Mouse (Mus musculus) MEL (cell line): ENCODE measurements around the gene Lmod3. TPM values are rescaled to one million over a fixed set of nuclear protein-coding genes. Genes with fewer than 3 reads are reported as not detected.

Experiments
- DNase-seq: peaks from one replicate; pipeline ENCODE4 v3.0.0; 2011; ENCODE audit warnings: low read depth, low spot score
- H3K27ac ChIP-seq: 2 replicates; pipeline ENCODE4 v1.5.1; 2012; ENCODE audit warnings: low read depth, mild to moderate bottlenecking, control low read depth, low read length, moderate library complexity; ENCODE audit not compliant: control insufficient read depth
- H3K27me3 ChIP-seq, 2 experiments: fragments of 150-350 bp in 1 of 2; sonication (generic) in 1 of 2; 2 replicates each; pipeline ENCODE4 v1.6.1; 2012; ENCODE audit warnings: low read length in 2 of 2, mild to moderate bottlenecking in 2 of 2, improper control_type of control experiment in 1 of 2, moderate library complexity in 1 of 2; ENCODE audit not compliant: insufficient read depth in 2 of 2, control insufficient read depth in 1 of 2
- H3K36me3 ChIP-seq, 2 experiments: 2 replicates each; pipeline ENCODE4 v1.6.1; 2012 to 2014; ENCODE audit warnings: low read length in 2 of 2, improper control_type of control experiment in 1 of 2, inconsistent platforms in 1 of 2, mild to moderate bottlenecking in 1 of 2; ENCODE audit not compliant: insufficient read depth in 2 of 2, control insufficient read depth in 1 of 2
- H3K4me1 ChIP-seq, 2 experiments: fragments of 150-350 bp in 1 of 2; sonication (generic) in 1 of 2; 2 replicates each; pipeline ENCODE4 v1.6.1; 2012; ENCODE audit warnings: low read length in 2 of 2, improper control_type of control experiment in 1 of 2, mild to moderate bottlenecking in 1 of 2; ENCODE audit not compliant: insufficient read depth in 2 of 2, control insufficient read depth in 1 of 2
- H3K4me3 ChIP-seq, 2 experiments: fragments of 150-350 bp in 1 of 2; sonication (generic) in 1 of 2; 2 replicates each; pipeline ENCODE4 v1.5.1; 2012; ENCODE audit warnings: low read depth in 2 of 2, low read length in 2 of 2, mild to moderate bottlenecking in 2 of 2, moderate library complexity in 2 of 2, control low read depth in 1 of 2, improper control_type of control experiment in 1 of 2; ENCODE audit not compliant: control insufficient read depth in 1 of 2, insufficient read depth in 1 of 2
- H3K79me2 ChIP-seq: 2 replicates; pipeline ENCODE4 v1.6.1; 2012; ENCODE audit warnings: mild to moderate bottlenecking, low read length, moderate library complexity; ENCODE audit not compliant: control insufficient read depth, poor library complexity, insufficient read depth
- H3K9ac ChIP-seq: 2 replicates; pipeline ENCODE4 v1.6.1; 2012; ENCODE audit warnings: low read depth, mild to moderate bottlenecking, control low read depth, low read length, moderate library complexity; ENCODE audit not compliant: control insufficient read depth, poor library complexity, severe bottlenecking
- H3K9me3 ChIP-seq: fragments of 150-350 bp; sonication (generic); replicated peaks from 2 replicates; pipeline ENCODE4 v1.6.1; 2012; ENCODE audit warnings: mild to moderate bottlenecking, low read length, improper control_type of control experiment, moderate library complexity; ENCODE audit not compliant: insufficient read depth
- CHD1 ChIP-seq: IDR thresholded peaks from 2 replicates; pipeline ENCODE4 v1.6.1; 2012; ENCODE audit warnings: low read depth, mild to moderate bottlenecking, inconsistent platforms, low read length, improper control_type of control experiment
- CHD2 ChIP-seq: IDR thresholded peaks from 2 replicates; pipeline ENCODE4 v1.6.1; 2011; ENCODE audit warnings: low read length, improper control_type of control experiment
- CTCF ChIP-seq, 3 experiments: IDR thresholded peaks in 2 of 3; conservative IDR thresholded peaks in 1 of 3; 2 replicates each; pipeline ENCODE4 v1.5.1; 2011 to 2012; ENCODE audit warnings: low read length in 3 of 3, low read depth in 2 of 3, mild to moderate bottlenecking in 2 of 3, improper control_type of control experiment in 1 of 3, inconsistent platforms in 1 of 3, mixed read lengths in 1 of 3, moderate library complexity in 1 of 3; ENCODE audit not compliant: control insufficient read depth in 1 of 3, insufficient read depth in 1 of 3, poor library complexity in 1 of 3, severe bottlenecking in 1 of 3
- EP300 ChIP-seq, 2 experiments: IDR thresholded peaks; 2 replicates each; pipeline ENCODE4 v1.6.1; 2011; ENCODE audit warnings: improper control_type of control experiment in 2 of 2, low read length in 2 of 2, low read depth in 1 of 2, mild to moderate bottlenecking in 1 of 2
- ETS1 ChIP-seq: IDR thresholded peaks from 2 replicates; pipeline ENCODE4 v1.6.1; 2012; ENCODE audit warnings: low read depth, mild to moderate bottlenecking, inconsistent platforms, low read length, improper control_type of control experiment, moderate library complexity
- GATA1 ChIP-seq: IDR thresholded peaks from 2 replicates; pipeline ENCODE4 v1.6.1; 2011; ENCODE audit warnings: low read depth, low read length, improper control_type of control experiment
- JUND ChIP-seq: IDR thresholded peaks from 2 replicates; pipeline ENCODE4 v1.6.1; 2011; ENCODE audit warnings: low read depth, mild to moderate bottlenecking, improper control_type of control experiment, low read length
- MAX ChIP-seq: IDR thresholded peaks from 2 replicates; pipeline ENCODE4 v1.6.1; 2011; ENCODE audit warnings: low read length, improper control_type of control experiment
- MXI1 ChIP-seq: IDR thresholded peaks from 2 replicates; pipeline ENCODE4 v1.6.1; 2011; ENCODE audit warnings: mild to moderate bottlenecking, low read depth, low read length, improper control_type of control experiment
- MYB ChIP-seq: IDR thresholded peaks from 2 replicates; pipeline ENCODE4 v1.6.1; 2011; ENCODE audit warnings: mild to moderate bottlenecking, low read depth, low read length, improper control_type of control experiment
- MYC ChIP-seq: IDR thresholded peaks from 2 replicates; pipeline ENCODE4 v1.6.1; 2011; ENCODE audit warnings: low read depth, mild to moderate bottlenecking, low read length, improper control_type of control experiment, moderate library complexity
- POLR2AphosphoS5 ChIP-seq: IDR thresholded peaks from 2 replicates; pipeline ENCODE4 v1.6.1; 2012; ENCODE audit warnings: low read depth, borderline replicate concordance, mild to moderate bottlenecking, inconsistent platforms, low read length, moderate library complexity, mixed read lengths
- RAD21 ChIP-seq: IDR thresholded peaks from 2 replicates; pipeline ENCODE4 v1.6.1; 2011; ENCODE audit warnings: mild to moderate bottlenecking, low read depth, low read length, improper control_type of control experiment
- SIN3A ChIP-seq: IDR thresholded peaks from 2 replicates; pipeline ENCODE4 v1.6.1; 2012; ENCODE audit warnings: low read length, improper control_type of control experiment, inconsistent platforms
- SMC3 ChIP-seq: IDR thresholded peaks from 2 replicates; pipeline ENCODE4 v1.6.1; 2011; ENCODE audit warnings: low read depth, low read length, improper control_type of control experiment
- UBTF ChIP-seq: IDR thresholded peaks from 2 replicates; pipeline ENCODE4 v1.6.1; 2012; ENCODE audit warnings: low read depth, mild to moderate bottlenecking, inconsistent platforms, low read length, improper control_type of control experiment, moderate library complexity, borderline replicate concordance; ENCODE audit not compliant: insufficient read depth
- USF1 ChIP-seq: IDR thresholded peaks from 2 replicates; pipeline ENCODE4 v1.6.1; 2014; ENCODE audit warnings: low read depth, mild to moderate bottlenecking, inconsistent platforms, low read length, improper control_type of control experiment, moderate library complexity
- USF2 ChIP-seq, 2 experiments: IDR thresholded peaks; 2 replicates each; pipeline ENCODE4 v1.6.1; 2011 to 2012; ENCODE audit warnings: improper control_type of control experiment in 2 of 2, low read length in 2 of 2, borderline replicate concordance in 1 of 2, inconsistent platforms in 1 of 2, low read depth in 1 of 2, mild to moderate bottlenecking in 1 of 2; ENCODE audit not compliant: insufficient read depth in 1 of 2
- ZC3H11A ChIP-seq: IDR thresholded peaks from 2 replicates; pipeline ENCODE4 v1.6.1; 2012; ENCODE audit warnings: low read depth, mild to moderate bottlenecking, inconsistent platforms, low read length, improper control_type of control experiment
- polyA plus RNA-seq, 2 experiments: library from polyadenylated mRNA; stranded (reverse) in 1 of 2; unstranded in 1 of 2; fragments of >175 nt in 1 of 2; fragments of >200 nt in 1 of 2; gene quantifications; 2 replicates each; pipeline versions ENCODE4 v1.2.1 to v1.2.4; 2012; ENCODE audit warnings: low replicate concordance in 2 of 2, low read depth in 1 of 2; ENCODE audit not compliant: insufficient read length in 2 of 2, insufficient read depth in 1 of 2, missing spikeins in 1 of 2
- total RNA-seq: library from RNA; depleted of rRNA; stranded (reverse); fragments of 300-350 nt; gene quantifications from 2 replicates; pipeline ENCODE4 v1.2.3, GENCODE M21; 2012

The Lmod3 gene
- total and polyA plus RNA-seq, 3 experiments = not detected

- TF ChIP-seq USF1 (no peak), POLR2AphosphoS5 (no peak), JUND (no peak), MYB (no peak)
Measured at GRCm38 (mm10) chr6:97210191-97210961, 42.2 kb downstream of the Lmod3 start, which contains the start of gene Arl6ip5 (continued).

- no peaks in the 10 kb centered on the region for H3K27me3 ChIP-seq
- H3K36me3 ChIP-seq = peaks cover 0 to 44% of the 10 kb centered on the region in 2 experiments; a peak in 3 of 4 replicates
- peak overlapping the region; percentile 66 for H3K9ac ChIP-seq
- no peak for TF ChIP-seq CHD2
- 0 out of 4 replicates have a peak, but pooled peaks of 1 of the 2 experiments have one; percentile 16 for TF ChIP-seq EP300 (IDR thresholded peaks at IDR 0.05; ENCODE audit: low read depth in 1 of 2, low read length in 2 of 2)
- TF ChIP-seq ZC3H11A = no peak
- TF ChIP-seq UBTF = no peak
- peak; percentile 5; the same call in 1 of the 2 replicates for TF ChIP-seq CHD1
- TF ChIP-seq MAX = 0 out of 2 replicates have a peak, but pooled peaks have one; percentile 9
- H3K4me3 ChIP-seq = peak overlapping the region; percentile 40 to 50
- H3K79me2 ChIP-seq = peaks cover 31% of the 10 kb centered on the region
- peaks cover 24 to 29% of the 10 kb centered on the region in 2 experiments for H3K4me1 ChIP-seq
- no peak for DNase-seq
- H3K9me3 ChIP-seq = no peaks in the 10 kb centered on the region
- peak overlapping the region; percentile 85 for H3K27ac ChIP-seq
Measured at GRCm38 (mm10) chr6:97209751-97210150, 42.8 kb downstream of the Lmod3 start.

- peak overlapping the region; percentile 85 for H3K27ac ChIP-seq
- H3K9me3 ChIP-seq = no peaks in the 10 kb centered on the region
- peak overlapping the region; percentile 66 for H3K9ac ChIP-seq
- H3K27me3 ChIP-seq = no peaks in the 10 kb centered on the region
- H3K79me2 ChIP-seq = peaks cover 33% of the 10 kb centered on the region
- TF ChIP-seq GATA1 (no peak), USF1 (peak; percentile 36; the same call in 1 of the 2 replicates), ETS1 (0 out of 2 replicates have a peak, but pooled peaks have one; percentile 27), SIN3A (peak; percentile 65; the same call in 1 of the 2 replicates), MYC (peak; percentile 86), SMC3 (no peak), ZC3H11A (peak; percentile 21; the same call in 1 of the 2 replicates), USF2 (IDR thresholded peaks at IDR 0.05; ENCODE audit: borderline replicate concordance in 1 of 2, insufficient read depth in 1 of 2, low read depth in 1 of 2, low read length in 2 of 2) (no peak), CTCF (IDR thresholded peaks at IDR 0.05 in 2 of 3, conservative IDR thresholded peaks at IDR 0.05 in 1 of 3; ENCODE audit: control insufficient read depth in 1 of 3, insufficient read depth in 1 of 3, low read depth in 2 of 3, low read length in 3 of 3, poor library complexity in 1 of 3, severe bottlenecking in 1 of 3) (peak in 2 of 3 experiments; percentile 35 to 43; a peak in 3 of 6 replicates), MAX (peak; percentile 55; the same call in 1 of the 2 replicates), MXI1 (peak; percentile 86), RAD21 (peak; percentile 48)
- TF ChIP-seq, all 39 proteins: peak for 9
- H3K36me3 ChIP-seq = peaks cover 0 to 40% of the 10 kb centered on the region in 2 experiments; a peak in 2 of 4 replicates
- peaks cover 22 to 25% of the 10 kb centered on the region in 2 experiments for H3K4me1 ChIP-seq
- no peak overlapping the region for H3K4me3 ChIP-seq
- DNase-seq = peak; percentile 70
Measured at GRCm38 (mm10) chr6:97209201-97209600, 43.4 kb downstream of the Lmod3 start.
